Mouse (Mus musculus): ENCODE results near the gene Gpt2.

Gpt2 gene

DNA sequence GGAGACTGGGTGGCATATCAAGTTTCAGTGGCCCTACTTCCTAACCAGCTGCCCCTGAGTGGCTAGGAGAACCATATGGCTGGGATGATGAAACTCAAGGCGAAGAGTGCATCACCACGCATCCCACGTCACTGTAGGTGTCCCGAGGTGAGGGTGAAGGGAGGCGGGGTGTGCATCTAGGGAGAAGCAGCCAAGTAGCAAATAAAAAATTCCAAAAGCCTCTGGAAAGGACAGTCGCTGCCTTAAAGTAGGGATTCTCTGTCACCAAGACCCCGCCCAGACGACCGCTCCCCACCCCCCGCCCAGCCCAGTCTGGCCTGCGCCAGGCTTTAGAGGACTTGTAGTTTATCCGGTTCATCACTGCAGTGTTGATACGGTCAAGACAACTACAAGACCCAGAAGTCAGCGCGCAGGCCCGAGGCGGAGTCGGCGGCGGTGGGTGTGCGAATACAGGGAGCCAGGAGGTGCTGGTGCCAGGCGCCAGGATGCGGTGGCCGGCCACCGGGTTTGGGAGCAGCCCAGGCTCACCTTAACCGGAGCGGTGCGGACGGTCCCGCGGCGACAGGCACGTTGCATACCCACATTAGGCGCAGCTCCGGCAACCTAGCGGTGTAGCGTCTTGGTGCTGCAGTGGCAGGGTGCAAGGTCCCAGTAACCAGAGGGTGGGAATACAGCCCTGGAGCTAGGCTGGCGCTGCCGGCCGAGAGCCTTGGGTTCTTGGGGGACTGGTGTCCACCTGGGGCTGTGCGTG is at the start of gene Gpt2:
Gene Gpt2, plus strand, starts transcription at position 452 of the 751 bp plus-strand sequence.
- peak; percentile 95 for DNase-seq

GRCm38 (mm10) chr8:85444092-85444491 is 48.3 kb upstream of the Gpt2 start:
- DNase-seq = no peak

DNA sequence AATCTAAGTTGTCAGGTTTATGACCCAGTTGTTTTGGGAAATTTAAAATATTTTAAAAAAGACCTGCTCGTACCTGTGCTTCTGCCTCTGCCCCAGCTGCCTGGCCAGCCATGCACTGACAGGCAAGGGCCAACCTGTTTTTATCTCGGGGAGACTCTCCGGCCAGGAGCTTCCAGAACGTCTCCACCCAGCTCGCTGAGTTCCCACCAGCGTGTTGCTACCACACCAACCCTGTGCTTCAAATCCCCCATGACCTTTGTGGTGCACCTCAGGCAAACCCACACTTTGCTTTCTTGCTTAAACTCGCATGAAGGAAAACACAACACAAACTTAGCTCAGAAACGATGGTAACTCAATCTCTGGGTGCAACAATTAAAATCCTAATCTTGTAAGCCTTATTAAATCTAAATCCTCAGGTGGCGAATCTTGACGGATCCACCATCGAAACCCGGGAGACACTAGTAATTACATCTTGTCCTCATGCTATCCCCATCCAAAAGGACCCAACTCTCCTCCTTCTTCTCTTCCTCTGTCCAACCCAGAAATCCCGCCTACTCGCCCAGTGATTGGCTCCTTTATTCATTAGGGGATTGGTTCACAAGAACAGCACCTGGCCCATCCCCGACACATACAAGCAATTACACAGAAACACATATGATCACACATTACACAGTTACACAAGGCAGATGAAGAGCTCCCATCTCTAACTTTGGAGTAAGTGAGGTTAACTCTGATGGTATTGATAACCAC is 46.3 kb upstream of the Gpt2 start:
- DNase-seq = peak; percentile 3

DNA sequence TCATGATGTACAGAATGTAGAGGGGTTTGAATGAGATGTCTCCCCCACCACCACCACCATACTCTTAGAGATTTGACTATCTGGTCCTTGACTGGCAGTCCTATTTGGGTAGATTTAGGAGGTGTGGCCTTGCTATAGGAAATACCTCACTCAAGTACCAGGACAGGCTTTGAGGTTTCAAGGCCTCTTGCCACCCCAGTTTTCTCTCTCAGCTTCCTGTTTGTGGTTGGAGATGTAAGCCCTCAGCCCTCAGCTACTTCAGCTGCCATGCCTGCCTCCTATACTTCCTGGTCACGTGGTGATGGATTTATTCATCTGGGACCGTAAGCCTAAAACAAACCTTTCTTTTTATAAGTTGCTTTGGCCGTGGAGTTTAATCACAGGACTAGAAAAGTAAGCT is 42.0 kb upstream of the Gpt2 start:
- no peak for DNase-seq

DNA sequence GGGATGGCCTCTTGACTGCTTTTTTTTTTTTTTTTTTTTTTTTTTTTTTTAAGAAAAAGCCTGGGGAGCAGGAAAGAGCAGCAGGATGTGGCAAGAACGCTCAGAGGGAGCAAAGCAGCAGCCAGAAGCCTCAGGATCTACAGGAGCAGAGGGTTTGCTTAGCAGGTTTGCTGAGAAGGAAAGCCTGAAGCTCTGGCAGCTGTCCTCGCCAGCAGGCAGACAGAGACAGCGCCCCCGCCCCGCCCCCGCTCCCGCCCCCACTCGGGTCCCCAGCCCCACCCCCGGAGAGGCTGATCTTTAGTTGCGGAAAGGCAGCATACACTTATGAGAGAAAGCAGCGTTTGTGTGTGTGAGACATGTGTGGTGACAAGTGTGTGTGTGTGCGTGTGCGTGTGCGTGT is 40.0 kb upstream of the Gpt2 start:
- peak; percentile 62 for DNase-seq

- DNase-seq = no peak
Observed at GRCm38 (mm10) chr8:85453256-85453655, 39.1 kb upstream of the Gpt2 start.

GRCm38 (mm10) chr8:85454750-85455149 is 37.6 kb upstream of the Gpt2 start:
- DNase-seq = peak; percentile 3

- DNase-seq = peak; percentile 84
Observed at GRCm38 (mm10) chr8:85456536-85456935, 35.8 kb upstream of the Gpt2 start.

GRCm38 (mm10) chr8:85459582-85459981 is 32.8 kb upstream of the Gpt2 start:
- DNase-seq = no peak

- peak; percentile 20 for DNase-seq
Observed at GRCm38 (mm10) chr8:85460804-85461203, 31.6 kb upstream of the Gpt2 start.

GRCm38 (mm10) chr8:85461377-85461776 is 31.0 kb upstream of the Gpt2 start:
- DNase-seq = peak; percentile 43

- peak; percentile 62 for DNase-seq
Observed at GRCm38 (mm10) chr8:85462441-85462840, 29.9 kb upstream of the Gpt2 start.

- DNase-seq = no peak
Observed at GRCm38 (mm10) chr8:85464316-85464715, 28.1 kb upstream of the Gpt2 start.

DNA sequence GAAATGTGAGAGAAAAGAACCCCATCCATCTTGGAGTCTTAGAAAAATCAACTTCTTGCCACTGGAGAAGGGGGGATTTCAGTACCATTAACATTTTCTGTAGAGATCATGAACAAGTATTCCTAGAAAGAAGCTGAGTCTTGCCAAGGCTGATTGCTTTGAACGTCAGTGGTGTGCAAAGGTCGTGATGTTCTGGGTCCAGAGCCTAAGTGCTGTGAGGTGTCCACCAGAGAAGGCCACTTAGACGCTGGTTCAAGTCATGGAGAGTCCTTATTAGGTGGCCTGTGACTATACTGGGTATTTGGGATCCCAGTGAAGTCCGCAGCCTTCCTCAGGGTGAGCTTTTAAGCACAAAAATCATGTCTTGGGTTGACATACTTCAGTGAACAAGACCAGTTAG is 26.3 kb upstream of the Gpt2 start:
- DNase-seq = no peak

DNA sequence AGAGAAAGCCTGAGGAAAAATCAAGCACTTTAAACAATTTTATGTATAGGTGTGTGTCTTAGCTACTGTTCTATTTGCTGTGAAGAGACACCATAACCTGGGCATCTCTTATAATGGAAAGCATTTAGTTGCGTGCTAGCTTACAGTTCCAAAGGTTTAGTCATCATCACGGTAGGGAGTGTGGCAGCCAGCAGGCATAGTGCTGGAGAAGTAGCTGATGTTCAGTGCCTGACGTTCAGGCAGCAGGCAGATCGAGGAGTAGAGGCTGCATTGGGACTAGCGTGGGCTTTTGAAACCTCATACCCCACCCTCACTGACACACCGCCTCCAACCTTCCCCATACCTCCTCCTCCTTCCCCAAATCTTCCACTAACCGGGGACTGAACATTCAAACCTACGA is 21.6 kb upstream of the Gpt2 start:
- DNase-seq = no peak

DNA sequence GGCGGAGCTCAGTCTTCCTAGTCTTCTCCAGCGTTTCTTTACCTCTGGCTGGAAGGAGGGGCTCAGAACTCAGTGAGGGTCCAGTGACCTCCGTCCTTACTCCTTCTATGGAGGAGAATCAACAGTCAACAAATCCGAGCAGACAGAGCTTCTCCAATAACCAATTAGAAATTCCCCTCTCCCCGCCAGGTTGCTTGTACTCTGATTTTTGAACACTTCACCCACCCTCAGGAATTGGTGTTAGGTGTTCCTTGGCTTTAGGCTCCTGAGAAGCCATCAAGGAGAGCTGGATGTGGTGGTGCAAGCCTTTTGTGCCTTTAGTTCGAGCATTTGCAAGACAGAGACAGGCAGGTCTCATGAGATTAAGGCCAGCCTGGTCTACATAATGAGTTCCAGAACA is 19.6 kb upstream of the Gpt2 start:
- DNase-seq = no peak

DNA sequence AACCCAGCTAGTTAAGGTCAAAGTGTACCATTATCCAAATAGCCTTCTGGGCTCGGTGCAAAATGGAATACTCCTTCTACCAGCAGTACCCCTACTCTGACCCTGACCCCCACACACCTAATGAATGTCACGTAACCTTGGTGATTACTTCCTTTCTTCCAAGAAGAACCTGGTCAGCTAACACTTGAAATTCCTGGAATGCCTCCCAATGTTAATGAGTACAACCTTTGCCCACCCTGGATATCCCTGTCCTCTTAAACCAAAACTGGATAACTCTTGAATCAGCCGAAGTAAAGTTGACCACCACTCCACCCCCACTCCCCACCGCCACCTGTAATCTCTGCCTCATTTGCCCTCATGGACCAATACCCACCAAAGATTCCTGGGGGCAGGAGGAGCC is 19.1 kb upstream of the Gpt2 start:
- DNase-seq = peak; percentile 24

GRCm38 (mm10) chr8:85474924-85475323 is 17.5 kb upstream of the Gpt2 start:
- no peak for DNase-seq

DNA sequence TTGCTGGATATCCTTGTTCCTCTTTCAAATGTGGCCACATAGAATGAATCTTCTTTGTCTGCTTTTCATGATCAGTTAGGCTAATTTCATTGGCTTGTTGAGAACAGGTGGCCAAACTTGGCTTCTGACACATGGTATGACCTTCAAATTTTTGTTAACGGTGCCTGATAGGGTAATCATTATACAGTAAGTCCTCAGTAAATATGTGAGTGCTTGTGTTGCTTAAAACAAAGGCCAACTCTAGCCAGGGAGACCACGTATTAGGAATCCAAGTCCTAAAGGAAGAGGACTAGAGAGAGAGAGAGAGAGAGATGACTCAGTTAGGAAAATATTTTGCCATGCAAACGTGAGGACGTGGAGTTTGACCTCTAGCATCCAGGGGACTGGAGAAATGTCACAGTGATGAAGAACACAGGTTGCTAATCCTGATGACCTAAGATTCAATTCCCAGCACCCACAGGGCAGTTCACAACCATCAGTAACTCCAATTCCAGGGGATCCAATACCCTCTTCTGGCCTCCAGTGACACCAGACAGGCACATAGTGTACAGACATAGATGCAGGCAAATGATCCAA is 15.3 kb upstream of the Gpt2 start:
- no peak for DNase-seq

DNA sequence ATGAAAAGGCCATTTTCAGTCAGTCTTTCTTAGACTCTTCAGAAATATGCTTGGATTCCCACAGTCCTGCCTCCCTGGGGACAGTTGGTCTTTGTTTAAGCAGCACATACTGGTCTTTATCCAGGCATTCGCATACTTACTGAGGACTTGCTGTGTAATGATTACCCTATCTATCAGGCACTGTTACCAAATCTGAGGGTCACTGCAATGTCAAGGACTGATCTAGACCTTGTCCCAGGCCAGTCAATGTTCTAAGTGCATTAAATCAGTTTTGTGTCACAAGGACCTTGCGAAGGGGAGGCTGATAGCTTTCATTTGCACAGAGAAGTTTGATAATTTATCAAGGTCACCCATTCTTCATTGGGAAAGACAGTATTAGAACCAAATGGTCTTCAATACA is 14.0 kb upstream of the Gpt2 start:
- no peak for DNase-seq

DNA sequence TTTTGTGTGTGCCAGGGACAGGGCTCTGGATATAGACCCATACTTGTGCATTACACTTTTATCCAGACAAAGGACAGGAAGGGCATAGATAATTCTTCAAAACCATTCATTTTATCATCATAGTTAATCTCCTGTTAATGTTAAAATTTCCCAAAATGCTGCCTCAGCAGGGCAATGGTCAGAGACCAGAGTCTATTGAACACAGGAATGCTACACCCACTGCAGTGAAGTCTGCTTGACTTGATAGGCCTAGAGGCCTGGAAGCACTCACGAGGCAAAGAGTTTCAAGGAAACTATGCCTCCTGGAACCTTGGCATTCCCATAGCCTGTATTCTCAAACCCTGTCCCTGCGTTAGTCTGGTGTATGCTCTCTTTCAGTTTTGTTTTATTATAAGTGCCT is 12.7 kb upstream of the Gpt2 start:
- no peak for DNase-seq

DNA sequence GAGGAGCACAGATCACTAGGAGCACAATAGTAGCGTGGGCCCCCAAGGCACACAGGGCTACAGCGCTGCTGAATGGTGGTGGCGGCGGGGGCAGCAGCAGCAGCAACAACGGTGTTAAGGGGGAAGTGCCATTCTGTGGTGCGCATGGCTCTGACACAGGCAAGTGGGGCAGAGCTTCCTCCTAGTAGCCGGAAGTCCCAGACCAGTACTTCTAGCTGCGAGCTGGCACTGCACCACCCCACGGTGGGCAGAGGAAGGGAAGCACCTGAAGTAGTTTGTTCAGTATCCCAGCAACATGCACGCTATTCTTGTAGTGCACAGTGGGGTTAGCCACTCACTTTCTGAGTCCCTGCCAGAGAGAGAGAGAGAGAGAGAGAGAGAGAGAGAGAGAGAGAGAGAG is 10.5 kb upstream of the Gpt2 start:
- DNase-seq = peak; percentile 44

DNA sequence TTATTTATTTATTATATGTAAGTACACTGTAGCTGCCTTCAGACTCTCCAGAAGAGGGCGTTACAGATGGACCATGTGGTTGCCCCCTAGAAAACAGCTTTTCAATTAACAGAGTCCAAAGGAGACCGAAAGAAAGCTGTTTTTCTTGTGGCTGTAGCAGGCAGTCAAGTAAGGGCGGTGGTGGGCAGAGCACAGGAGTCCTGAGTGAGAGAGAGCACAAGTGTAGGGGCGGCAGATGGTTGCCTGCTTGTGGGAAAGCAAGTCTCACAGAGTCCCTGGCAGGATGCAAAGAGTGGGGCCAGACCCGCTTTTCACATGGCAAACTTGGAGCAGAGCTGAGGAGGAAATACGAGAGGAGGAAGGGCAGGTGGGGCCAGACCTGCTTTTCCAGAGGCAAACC is 9.9 kb upstream of the Gpt2 start:
- no peak for DNase-seq
